Mouse (Mus musculus) G1E-ER4 (cell line): ENCODE measurements around the gene Mptx1. TPM values are rescaled to one million over a fixed set of nuclear protein-coding genes. Genes with fewer than 3 reads are reported as not detected.

Experiments used
- GATA1 ChIP-seq: IDR thresholded peaks from one replicate; pipeline ENCODE4 v1.8.0; 2012; ENCODE audit warnings: low read length, inconsistent platforms
- polyA plus RNA-seq: library from polyadenylated mRNA; stranded (reverse); fragments of >175 nt; gene quantifications from 2 replicates; pipeline ENCODE4 v1.2.3, GENCODE M21; 2012

The Mptx1 gene
- not detected in 2 replicates for polyA plus RNA-seq

- TF ChIP-seq GATA1, result no peak
These were observed at the start of gene Mptx1 for GRCm38 (mm10) chr1:174330218-174330617. Gene Mptx1 (plus strand): TSS chr1:174330518.

DNA sequence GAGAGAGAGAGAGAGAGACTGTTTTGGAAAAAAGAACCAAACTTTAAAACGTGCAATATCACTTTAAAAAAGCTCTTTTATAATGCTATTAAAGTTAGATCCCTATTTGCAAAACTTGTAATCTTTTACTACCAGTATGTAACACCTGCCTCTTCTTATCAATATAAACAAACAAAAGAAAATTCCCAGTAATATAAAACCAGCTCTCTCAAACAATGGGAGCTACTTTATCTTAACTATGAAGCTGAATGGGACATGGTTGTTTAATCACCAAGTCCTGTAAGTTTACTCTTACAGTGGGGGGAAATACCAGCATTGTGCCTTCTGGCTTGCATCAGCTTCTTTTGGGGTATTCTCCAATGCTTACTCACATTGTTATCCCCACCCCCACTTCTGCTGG lies 27.2 kb upstream of the Mptx1 start:
- no peak for TF ChIP-seq GATA1

GRCm38 (mm10) chr1:174317308-174317707 lies 13.0 kb upstream of the Mptx1 start:
- TF ChIP-seq GATA1, result no peak

GRCm38 (mm10) chr1:174354640-174355039 lies 24.3 kb downstream of the Mptx1 start:
- no peak for TF ChIP-seq GATA1

DNA sequence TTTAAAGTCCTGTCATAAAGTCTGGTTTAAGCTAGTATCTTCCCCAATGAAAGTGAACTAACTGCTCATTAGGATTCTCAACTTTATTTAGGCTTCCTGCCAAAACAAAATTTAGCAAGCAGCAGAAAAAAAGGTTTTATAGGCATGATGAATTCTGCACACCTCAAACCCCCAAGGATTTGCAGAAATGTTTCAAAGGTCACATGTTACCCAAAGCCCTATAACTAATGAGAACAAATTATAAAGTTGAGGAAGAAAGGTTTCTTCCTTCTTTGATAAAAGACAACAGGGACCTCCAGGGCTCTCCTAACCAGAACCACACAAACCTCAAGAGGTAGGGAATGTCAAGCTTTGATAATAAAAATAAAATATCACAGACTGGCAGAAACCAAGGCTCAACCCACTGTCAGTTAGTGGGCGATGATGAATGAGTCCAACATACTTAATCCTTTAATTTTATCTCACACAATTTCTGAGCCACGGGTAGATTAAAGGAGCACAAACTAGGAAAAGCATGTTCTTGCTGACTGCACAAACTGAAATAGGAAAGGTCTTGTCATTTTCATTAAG lies 34.6 kb downstream of the Mptx1 start, which contains the start of gene Olfr417:
Olfr417 (plus strand) TSS at position 241 of the 570 bp plus-strand sequence.
- no peak for TF ChIP-seq GATA1

GRCm38 (mm10) chr1:174373799-174374198 lies 43.5 kb downstream of the Mptx1 start:
- TF ChIP-seq GATA1, result no peak

Other genes starting within 250 kb of the Mptx1 start
- not detected in 2 replicates for gene Olfr429, start 246.2 kb upstream of the Mptx1 start, polyA plus RNA-seq
- not detected in 2 replicates for gene Olfr427, start 233.6 kb upstream of the Mptx1 start, polyA plus RNA-seq
- not detected in 2 replicates for gene Olfr231, start 209.4 kb upstream of the Mptx1 start, polyA plus RNA-seq
- gene Olfr424, start 199.0 kb upstream of the Mptx1 start, polyA plus RNA-seq, result not detected in 2 replicates
- not detected in 2 replicates for gene Olfr420, start 174.9 kb upstream of the Mptx1 start, polyA plus RNA-seq
- 2.9 and 3.0 TPM in 2 replicates for gene Spta1, start 157.7 kb upstream of the Mptx1 start, polyA plus RNA-seq
- not detected in 2 replicates for gene Olfr419, start 78.5 kb upstream of the Mptx1 start, polyA plus RNA-seq
- gene Olfr417, start 34.6 kb downstream of the Mptx1 start, polyA plus RNA-seq, result not detected in 2 replicates
- not detected in 2 replicates for gene Olfr248, start 60.5 kb downstream of the Mptx1 start, polyA plus RNA-seq
- gene Olfr414, start 93.5 kb downstream of the Mptx1 start, polyA plus RNA-seq, result not detected in 2 replicates
- not detected in 2 replicates for gene Olfr220, start 111.6 kb downstream of the Mptx1 start, polyA plus RNA-seq
- not detected in 2 replicates for gene Fmn2, start 171.3 kb downstream of the Mptx1 start, polyA plus RNA-seq